Mouse (Mus musculus) brain, adult 2 months (tissue): ENCODE data around the gene Upk3b.
A peak's percentile ranks its signal among the peaks of the same experiment; 100 is the strongest.
"Not testable (repeated sequence)": the region's sequence is repeated elsewhere in the genome, so short reads cannot be mapped to it uniquely, and the experiment has no call there.

Experiments
- DNase-seq: peaks from one replicate; pipeline ENCODE4 v3.0.0; 2011; ENCODE audit warnings: low read depth, low spot score

The Upk3b gene

DNA sequence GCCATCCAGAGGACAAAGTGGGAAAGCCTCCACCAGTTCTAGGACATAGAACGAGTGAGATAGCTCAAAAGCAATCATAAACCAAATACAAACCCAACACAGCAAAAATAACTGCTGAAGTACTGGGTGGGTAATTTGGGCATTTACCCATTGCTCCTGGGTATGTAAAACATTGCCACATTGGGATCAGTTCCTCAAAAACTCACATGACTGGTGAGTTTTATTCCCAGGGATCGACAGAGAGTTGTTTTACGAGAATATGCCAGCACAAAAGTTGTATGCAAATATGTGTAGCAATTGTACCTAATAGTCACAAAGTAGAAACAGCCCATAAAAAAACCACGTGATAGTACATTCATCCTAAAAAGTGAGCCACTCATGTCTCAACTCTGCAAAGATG is 3.4 kb upstream of the Upk3b start:
- no peak for DNase-seq

DNA sequence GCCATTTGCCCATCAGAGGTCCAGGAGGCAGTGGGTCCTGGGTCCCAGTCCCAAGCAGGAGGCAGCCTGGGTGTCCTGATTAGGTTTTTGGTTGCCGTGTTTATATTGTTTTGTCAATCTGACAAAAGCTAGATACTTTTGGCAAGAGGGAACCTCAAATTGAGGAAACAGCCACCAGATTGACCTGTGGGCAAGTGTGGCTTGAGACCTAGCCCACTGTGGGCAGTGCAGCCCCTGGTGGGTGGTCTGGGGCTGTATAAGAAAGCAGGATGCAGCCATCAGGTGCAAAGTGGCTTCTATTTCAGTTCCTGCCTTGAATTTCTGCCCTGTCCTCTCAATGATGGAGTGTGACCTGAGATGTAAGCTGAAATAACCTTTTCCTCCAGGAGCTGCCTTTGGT is 3.0 kb upstream of the Upk3b start:
- DNase-seq = no peak

DNA sequence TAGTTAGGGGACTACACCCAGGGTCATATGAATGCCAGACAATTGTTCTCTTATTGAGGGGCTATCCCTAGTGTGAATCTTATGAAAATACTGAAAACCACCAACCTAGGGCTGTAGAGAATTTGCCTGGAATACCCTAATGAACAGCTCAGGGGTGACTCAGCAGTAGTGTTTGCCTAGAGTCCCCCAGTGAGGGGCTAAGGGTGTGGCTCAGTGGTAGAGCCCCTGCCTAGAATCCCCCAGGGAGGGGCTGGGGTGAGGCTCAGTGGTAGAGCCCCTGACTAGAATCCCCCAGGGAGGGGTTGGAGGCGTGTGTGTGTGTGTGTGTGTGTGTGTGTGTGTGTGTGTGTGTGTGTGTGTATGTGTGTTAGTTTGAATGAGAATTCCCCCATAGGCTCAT is 1.6 kb upstream of the Upk3b start:
- DNase-seq = no peak

GRCm38 (mm10) chr5:136040210-136040609 is 1.9 kb downstream of the Upk3b start:
- no peak for DNase-seq

DNA sequence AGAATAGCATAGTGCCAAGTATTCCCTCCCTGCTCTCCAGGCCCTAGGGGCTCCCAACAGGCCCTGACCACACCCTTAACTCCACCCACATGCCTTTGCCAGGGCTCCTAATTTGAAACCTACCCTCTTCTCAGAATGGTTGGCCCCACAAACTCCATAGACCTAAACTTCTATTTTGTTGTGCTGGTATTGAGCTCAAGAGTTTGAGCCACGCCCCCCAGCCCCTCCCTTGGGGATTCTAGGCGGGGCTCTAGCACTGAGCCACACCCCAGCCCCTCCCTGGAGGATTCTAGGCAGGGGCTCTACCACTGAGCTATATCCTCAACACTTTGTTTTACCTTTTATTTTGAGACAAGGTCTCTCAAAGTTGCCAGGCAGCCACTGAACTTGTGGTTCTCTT is 3.0 kb downstream of the Upk3b start:
- DNase-seq = no peak

GRCm38 (mm10) chr5:136041666-136042065 is 3.4 kb downstream of the Upk3b start:
- no peak for DNase-seq

DNA sequence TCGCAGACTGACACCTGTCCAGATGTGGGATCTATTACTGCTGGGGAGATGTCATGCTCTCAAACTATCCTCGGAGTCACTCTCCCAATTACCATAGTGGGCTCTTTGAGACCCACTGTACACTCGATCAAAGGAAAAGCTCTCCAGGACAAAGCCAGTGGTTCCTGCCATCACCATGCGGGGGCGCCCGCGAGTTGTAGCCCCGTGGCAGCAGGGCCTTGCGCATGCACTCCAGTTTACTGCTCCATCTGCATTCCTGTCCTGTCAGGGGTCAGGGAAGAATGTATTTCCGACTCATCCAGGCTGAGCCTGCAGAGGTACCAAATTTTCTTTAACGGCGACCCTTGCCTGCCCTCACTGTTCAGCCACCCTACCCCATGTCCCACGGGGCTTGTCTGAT is 6.6 kb downstream of the Upk3b start:
- DNase-seq = no peak

GRCm38 (mm10) chr5:136045408-136045807 is 7.1 kb downstream of the Upk3b start:
- DNase-seq = peak; percentile 9

DNA sequence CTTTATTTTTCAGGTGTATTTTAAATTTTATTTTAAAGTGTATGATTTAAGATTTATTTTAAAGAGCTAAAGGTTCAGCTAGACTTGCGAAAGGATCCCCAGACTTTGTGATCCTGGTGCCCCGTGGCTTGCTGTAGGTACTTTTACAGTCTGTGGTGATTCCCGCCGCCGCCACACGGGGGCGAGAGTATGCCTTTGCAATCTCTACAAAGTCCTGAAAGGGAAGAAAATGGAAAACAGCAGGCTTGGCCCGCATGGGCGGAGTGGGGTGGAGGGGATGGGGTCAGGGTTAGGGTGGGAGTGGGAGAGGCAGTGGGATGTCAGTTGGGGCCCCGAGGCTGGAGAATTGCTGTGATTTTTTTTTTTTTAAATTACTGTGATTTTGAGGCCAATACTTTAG is 7.7 kb downstream of the Upk3b start:
- DNase-seq = peak; percentile 73

- DNase-seq = not testable (repeated sequence)
These were observed 10.2 kb downstream of the Upk3b start for GRCm38 (mm10) chr5:136048541-136048940.

DNA sequence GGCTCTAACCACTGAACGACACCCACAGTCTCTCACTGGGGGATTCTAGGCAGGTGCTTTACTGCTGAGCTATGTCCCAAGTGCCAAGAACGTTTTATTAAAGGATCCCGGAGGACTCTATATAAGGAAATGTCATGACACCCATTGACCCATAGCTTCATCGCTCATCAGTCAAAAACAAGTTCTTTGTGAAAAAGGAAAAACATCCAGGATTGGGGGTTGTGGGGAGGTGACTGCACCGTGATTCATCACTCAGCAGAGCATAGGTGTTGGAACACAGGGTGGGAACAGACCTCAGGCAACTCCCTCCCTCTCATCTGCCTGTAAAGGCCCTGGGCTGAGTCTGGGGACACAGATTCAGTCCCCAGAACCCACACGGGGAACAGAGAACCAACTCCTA is 11.6 kb downstream of the Upk3b start:
- peak; percentile 6 for DNase-seq

DNA sequence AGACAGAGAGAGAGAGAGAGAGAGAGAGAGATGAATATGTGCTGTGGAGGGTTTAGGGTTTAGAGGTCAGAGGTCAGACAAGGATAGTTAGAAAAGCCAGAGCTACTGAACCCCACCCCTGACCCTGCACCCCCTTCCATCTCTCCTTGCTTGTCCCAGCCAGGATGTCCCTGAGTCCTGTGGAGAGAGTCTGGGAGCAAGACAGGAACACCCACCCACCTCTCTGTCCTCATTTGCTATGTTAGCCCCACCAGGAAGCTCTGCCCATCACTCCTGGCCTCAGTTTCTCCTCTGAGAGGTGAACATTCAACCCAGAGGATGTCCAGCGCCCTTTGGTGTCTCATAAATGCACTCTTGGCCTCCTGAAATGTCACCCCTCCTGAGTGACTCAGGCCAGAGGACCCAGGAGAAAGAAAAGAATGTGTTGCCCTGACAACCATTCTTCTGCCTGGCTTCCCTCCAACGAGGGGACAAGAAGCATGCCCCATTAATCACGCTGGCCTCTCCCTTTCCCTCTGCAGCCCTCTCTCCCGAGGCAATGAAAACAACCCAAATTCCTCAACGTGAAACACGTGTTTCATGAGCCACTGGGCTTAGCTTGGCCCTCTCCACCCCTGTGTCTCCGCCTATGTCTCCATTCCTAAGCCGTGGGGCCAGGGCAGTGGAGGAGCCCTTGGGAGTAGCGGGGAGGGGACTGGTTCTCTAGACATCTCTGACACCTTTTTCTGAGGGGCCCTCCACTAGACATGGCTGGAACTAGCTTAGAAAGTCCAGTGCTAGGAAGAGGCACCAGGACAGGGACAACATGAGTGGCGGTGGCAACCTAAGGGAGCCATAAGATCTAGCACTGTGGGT is 13.2 kb downstream of the Upk3b start:
- peak; percentile 27 for DNase-seq

- DNase-seq = no peak
These were observed 14.8 kb downstream of the Upk3b start for GRCm38 (mm10) chr5:136052861-136053655.

- no peak for DNase-seq
These were observed 16.2 kb downstream of the Upk3b start, which contains the start of gene Upk3bl for GRCm38 (mm10) chr5:136054301-136055077. Upk3bl (plus strand) TSS chr5:136054492.

GRCm38 (mm10) chr5:136056062-136056461 is 17.8 kb downstream of the Upk3b start:
- no peak for DNase-seq

DNA sequence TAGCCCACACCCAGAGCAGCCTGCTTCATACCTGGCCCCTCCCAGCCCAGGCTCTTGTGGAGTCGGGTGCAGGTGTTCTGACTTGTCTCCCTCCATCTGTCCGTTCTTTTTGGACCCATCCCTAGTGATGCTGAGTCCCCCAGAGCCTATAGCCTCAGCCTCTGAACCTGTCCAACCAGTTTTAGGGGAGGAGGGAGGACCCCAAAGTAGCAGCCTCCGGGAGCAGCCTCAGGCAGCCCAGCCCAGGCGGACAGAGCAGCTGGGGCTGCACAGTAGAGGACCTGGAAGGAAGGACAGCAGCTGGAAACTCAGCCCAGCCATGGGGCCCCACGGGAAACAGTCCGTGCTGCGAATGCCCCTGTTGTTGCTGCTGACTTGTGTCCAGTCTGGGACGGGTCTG is 18.8 kb downstream of the Upk3b start:
- DNase-seq = no peak

DNA sequence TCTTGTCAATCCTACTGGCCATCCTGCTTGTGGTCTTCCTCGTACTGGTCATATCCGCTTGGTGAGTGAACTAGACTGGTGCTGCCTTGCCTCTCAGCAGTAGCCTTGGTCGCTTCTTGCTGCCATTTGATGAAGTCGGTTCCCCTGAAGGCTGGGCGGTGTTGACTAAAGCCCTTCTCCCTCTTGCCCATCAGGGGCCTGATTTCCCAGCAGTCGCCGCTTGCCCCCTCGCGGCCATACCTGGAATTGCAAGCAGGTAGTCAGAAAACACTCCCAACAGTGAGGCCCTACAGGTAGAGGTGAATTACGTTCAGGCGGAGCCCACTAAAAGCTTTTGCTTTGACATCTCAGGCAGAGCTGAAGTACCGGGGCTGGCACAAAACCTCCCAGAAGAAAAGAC is 23.3 kb downstream of the Upk3b start:
- DNase-seq = peak; percentile 64

GRCm38 (mm10) chr5:136063920-136064319 is 25.6 kb downstream of the Upk3b start:
- DNase-seq = no peak

- not testable (repeated sequence) for DNase-seq
These were observed 28.3 kb downstream of the Upk3b start for GRCm38 (mm10) chr5:136066404-136067148.

DNA sequence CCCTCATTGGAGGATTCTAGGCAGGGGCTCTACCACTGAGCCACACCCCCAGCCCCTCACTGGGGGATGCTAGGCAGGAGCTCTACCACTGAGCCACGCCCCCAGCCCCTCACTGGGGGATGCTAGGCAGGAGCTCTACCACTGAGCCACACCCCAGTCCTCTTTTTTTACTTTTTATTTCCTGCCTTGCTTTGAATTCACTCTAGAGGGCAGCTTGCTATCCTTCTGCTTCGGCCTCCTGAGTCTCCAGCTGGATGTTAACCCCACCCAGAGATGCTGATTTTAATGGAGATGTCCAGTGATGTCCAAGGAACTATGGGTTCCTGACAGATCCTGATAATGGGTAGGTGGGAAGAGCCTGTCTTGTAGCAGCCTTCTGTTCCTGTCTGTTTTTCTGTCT is 31.1 kb downstream of the Upk3b start:
- DNase-seq = no peak

- DNase-seq = no peak
These were observed 34.8 kb downstream of the Upk3b start for GRCm38 (mm10) chr5:136073051-136073450.
